Mouse (Mus musculus): ENCODE results near the gene Gtf2a2.

- TF ChIP-seq GATA1 (IDR thresholded peaks at IDR 0.05; ENCODE audit: borderline replicate concordance, low read length) (no peak), FLI1 (IDR thresholded peaks at IDR 0.05; ENCODE audit: low read length) (no peak)
Measured at GRCm38 (mm10) chr9:70042935-70043334, 30.6 kb downstream of the Gtf2a2 start.
